16 mouse cellular contexts compared by ENCODE assay signal in the genomic region with DNA sequence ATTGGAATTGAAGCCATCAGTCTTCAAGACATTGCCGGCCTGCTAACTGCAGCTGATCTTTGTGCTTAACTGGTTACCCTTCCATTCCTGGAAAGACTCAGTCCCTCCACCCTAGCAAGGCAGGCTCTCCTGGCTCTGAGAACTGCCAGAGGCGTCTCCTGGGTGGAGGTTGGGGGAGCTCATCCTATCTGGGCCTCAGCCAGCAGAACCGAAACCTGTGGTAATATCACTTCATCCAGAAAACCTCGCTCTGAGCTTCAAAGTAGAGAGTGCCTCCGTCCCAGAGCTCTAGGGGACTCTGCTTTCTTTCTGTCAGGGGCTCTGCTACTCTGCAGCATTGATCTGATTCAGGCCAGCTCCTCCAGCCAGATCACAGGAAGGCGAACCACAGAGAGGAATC. TPM values are rescaled to one million over a fixed set of nuclear protein-coding genes. Genes with fewer than 3 reads are reported as not detected.
"Had no signal": no experiment of that assay in that cellular context is flagged by ENCODE, and none has a peak within 500 bp of the region (broad histone marks: within the 10 kb centered on the region; RNA-seq: fewer than 3 reads in every experiment).

No protein-coding gene starts in this region.

- H3K36me3 ChIP-seq: kidney, embryonic 15.5 days; liver, embryonic 13.5 days; lung, embryonic 15.5 days; midbrain, embryonic 13.5 days; stomach, embryonic 15.5 days had no signal

- ATAC-seq: liver, postnatal 0 days; midbrain, embryonic 13.5 days had no signal

- H3K4me2 ChIP-seq: kidney, embryonic 15.5 days; liver, embryonic 13.5 days; lung, embryonic 15.5 days; midbrain, embryonic 13.5 days; stomach, embryonic 15.5 days had no signal

- H3K9ac ChIP-seq: kidney, embryonic 15.5 days; liver, embryonic 13.5 days; liver, postnatal 0 days; lung, embryonic 15.5 days; midbrain, embryonic 13.5 days; stomach, embryonic 15.5 days had no signal

- DNase-seq: kidney, adult 18-20 months; kidney, postnatal 25 days; layer of hippocampus, postnatal 36 days; left cerebral cortex, postnatal 4 days; liver; liver, embryonic 13.5 days; liver, postnatal 0 days; lung, postnatal 14 days; right cerebral cortex, postnatal 14 days; thymus, postnatal 14 days had no signal

- H3K9me3 ChIP-seq: kidney, embryonic 15.5 days; liver, embryonic 13.5 days; lung, embryonic 15.5 days; midbrain, embryonic 13.5 days; stomach, embryonic 15.5 days had no signal

- H3K27ac ChIP-seq: kidney, embryonic 15.5 days; liver, embryonic 13.5 days; lung, embryonic 15.5 days; macrophage; midbrain, embryonic 13.5 days; stomach, embryonic 15.5 days had no signal

- H3K27me3 ChIP-seq: kidney, embryonic 15.5 days; liver, embryonic 13.5 days; lung, embryonic 15.5 days; midbrain, embryonic 13.5 days; stomach, embryonic 15.5 days had no signal

- H3K4me3 ChIP-seq: kidney, embryonic 15.5 days; liver, embryonic 13.5 days; lung, embryonic 15.5 days; midbrain, embryonic 13.5 days; stomach, embryonic 15.5 days had no signal

RNA-seq across cellular contexts. Expression of gene Hsd11b2, which starts 11.6 kb away (rescaled TPM):
- total RNA-seq: layer of hippocampus, postnatal 36 days; left cerebral cortex, postnatal 10 days; left cerebral cortex, postnatal 4 days had no signal
- polyA plus RNA-seq: macrophage had no signal
